Mouse (Mus musculus): ENCODE measurements around the gene Ubap1l. TPM values are rescaled to one million over a fixed set of nuclear protein-coding genes. Genes with fewer than 3 reads are reported as not detected.
A peak's percentile ranks its signal among the peaks of the same experiment; 100 is the strongest.

Gene Ubap1l
- total RNA-seq, 2 experiments from 2014 or later: 1.3 to 4.5 TPM

GRCm38 (mm10) chr9:65404331-65405183, 43.7 kb downstream of the Ubap1l start:
- intact Hi-C loops (cut with DNase I): no loop called here

GRCm38 (mm10) chr9:65405184-65405449, 44.3 kb downstream of the Ubap1l start:
- no peak for DNase-seq (ENCODE audit: low spot score in 2 of 2)
- intact Hi-C loops (cut with DNase I): no loop called here

More at GRCm38 (mm10) chr9:65404331-65405183, 43.7 kb downstream of the Ubap1l start:
- peak; percentile 54 to 66 for DNase-seq (ENCODE audit: low spot score in 2 of 2)

- intact Hi-C loops (cut with DNase I): no loop called here
- no peak for DNase-seq (ENCODE audit: low spot score in 2 of 2)
Observed at GRCm38 (mm10) chr9:65407327-65407726, 46.5 kb downstream of the Ubap1l start.

GRCm38 (mm10) chr9:65407861-65408260, 47.0 kb downstream of the Ubap1l start:
- DNase-seq (ENCODE audit: low spot score in 2 of 2): no peak
- intact Hi-C loops (cut with DNase I): no loop called here

- intact Hi-C loops (cut with DNase I): no loop called here
- DNase-seq (ENCODE audit: low spot score in 2 of 2): no peak
Observed at GRCm38 (mm10) chr9:65408871-65409295, 48.0 kb downstream of the Ubap1l start.

GRCm38 (mm10) chr9:65410378-65410777, 49.5 kb downstream of the Ubap1l start:
- intact Hi-C loops (cut with DNase I): no loop called here
- no peak for DNase-seq (ENCODE audit: low spot score in 2 of 2)

GRCm38 (mm10) chr9:65411326-65411725, 50.5 kb downstream of the Ubap1l start:
- intact Hi-C loops (cut with DNase I): no loop called here
- no peak for DNase-seq (ENCODE audit: low spot score in 2 of 2)

- intact Hi-C loops (cut with DNase I): no loop called here
- no peak for DNase-seq (ENCODE audit: low spot score in 2 of 2)
Observed at GRCm38 (mm10) chr9:65417738-65418137, 56.9 kb downstream of the Ubap1l start.

GRCm38 (mm10) chr9:65419633-65420032, 58.8 kb downstream of the Ubap1l start:
- intact Hi-C loops (cut with DNase I): no loop called here
- DNase-seq (ENCODE audit: low spot score in 2 of 2): no peak

- intact Hi-C loops (cut with DNase I): no loop called here
- no peak for DNase-seq (ENCODE audit: low spot score in 2 of 2)
Observed at GRCm38 (mm10) chr9:65422760-65423501, 62.1 kb downstream of the Ubap1l start, which contains the start of gene Slc51b. Gene Slc51b (minus strand): TSS chr9:65422955.

- intact Hi-C loops (cut with DNase I): no loop called here
Observed at GRCm38 (mm10) chr9:65424393-65424792, 63.6 kb downstream of the Ubap1l start.

GRCm38 (mm10) chr9:65427511-65427910, 66.7 kb downstream of the Ubap1l start:
- intact Hi-C loops (cut with DNase I): no loop called here
- no peak for DNase-seq (ENCODE audit: low spot score in 2 of 2)

More at GRCm38 (mm10) chr9:65424393-65424792, 63.6 kb downstream of the Ubap1l start:
- DNase-seq (ENCODE audit: low spot score in 2 of 2): no peak

GRCm38 (mm10) chr9:65428003-65428402, 67.2 kb downstream of the Ubap1l start:
- intact Hi-C loops (cut with DNase I): no loop called here
- no peak for DNase-seq (ENCODE audit: low spot score in 2 of 2)

Other genes with a start within 250 kb of the Ubap1l start
- 1 to 10 TPM; 2.0 to 2.3 TPM for gene Igdcc3, start 219.9 kb upstream of the Ubap1l start, total RNA-seq (2021)
- gene Parp16, start 165.7 kb upstream of the Ubap1l start, total RNA-seq (2021): 1 to 10 TPM; 2.5 to 4.2 TPM
- gene Cilp, start 95.9 kb upstream of the Ubap1l start, total RNA-seq (2021): not detected
- gene Clpx, start 66.8 kb upstream of the Ubap1l start, total RNA-seq (2021): 10 to 100 TPM; 27.0 to 33.2 TPM
- 10 to 100 TPM; 26.8 to 33.3 TPM for gene Pdcd7, start 14.9 kb upstream of the Ubap1l start, total RNA-seq (2021)
- gene Kbtbd13, start 30.6 kb downstream of the Ubap1l start, total RNA-seq (2021): under 1 TPM; 0.17 to 0.18 TPM
- 1 to 10 TPM; 3.4 to 3.5 TPM for gene Rasl12, start 37.5 kb downstream of the Ubap1l start, total RNA-seq (2021)
- gene Slc51b, start 61.9 kb downstream of the Ubap1l start, total RNA-seq (2021): not detected
- 10 to 100 TPM; 16.6 to 19.0 TPM for gene Mtfmt, start 74.7 kb downstream of the Ubap1l start, total RNA-seq (2021)
- 10 to 100 TPM; 27.4 to 30.8 TPM for gene Spg21, start 99.9 kb downstream of the Ubap1l start, total RNA-seq (2021)
- gene Ankdd1a, start 159.2 kb downstream of the Ubap1l start, total RNA-seq (2021): 1 to 10 TPM; 3.1 to 3.4 TPM
- 10 to 100 TPM; 13.2 to 17.6 TPM for gene Plekho2, start 219.0 kb downstream of the Ubap1l start, total RNA-seq (2021)
- under 1 TPM; 0.39 to 0.50 TPM for gene Pif1, start 226.1 kb downstream of the Ubap1l start, total RNA-seq (2021)